Mouse (Mus musculus) heart, adult 2 months (tissue): ENCODE data around the gene Srebf1. TPM values are rescaled to one million over a fixed set of nuclear protein-coding genes. Genes with fewer than 3 reads are reported as not detected.

Source experiments
- DNase-seq, 2 experiments: peaks; one replicate each; pipeline ENCODE4 v3.0.0; 2021
- H3K27ac ChIP-seq: fragments of 200-600 bp; 2 replicates; pipeline ENCODE4 v1.8.1; 2022
- H3K27me3 ChIP-seq: fragments of 200-500 bp; 2 replicates; pipeline ENCODE4 v1.6.1; 2012; ENCODE audit warnings: mild to moderate bottlenecking, low read length, inconsistent platforms, mixed read lengths; ENCODE audit not compliant: control insufficient read depth, insufficient read depth
- H3K36me3 ChIP-seq: fragments of 200-500 bp; 2 replicates; pipeline ENCODE4 v1.6.1; 2012; ENCODE audit warnings: low read length, inconsistent platforms; ENCODE audit not compliant: control insufficient read depth, insufficient read depth
- H3K4me1 ChIP-seq: fragments of 200-500 bp; 2 replicates; pipeline ENCODE4 v1.6.1; 2011; ENCODE audit warnings: low read length; ENCODE audit not compliant: control insufficient read depth, insufficient read depth
- H3K4me3 ChIP-seq: fragments of 200-600 bp; 2 replicates; pipeline ENCODE4 v1.8.1; 2022
- H3K79me2 ChIP-seq: fragments of 200-500 bp; replicated peaks from 2 replicates; pipeline ENCODE4 v1.6.1; 2012; ENCODE audit warnings: mild to moderate bottlenecking, inconsistent platforms, low read length, moderate library complexity, mixed read lengths; ENCODE audit not compliant: control insufficient read depth, insufficient read depth
- H3K9ac ChIP-seq: fragments of 200-500 bp; 2 replicates; pipeline ENCODE4 v1.6.1; 2012; ENCODE audit warnings: low read depth, mild to moderate bottlenecking, control low read depth, inconsistent platforms, low read length, mixed read lengths
- CTCF ChIP-seq: fragments of 200-600 bp; IDR thresholded peaks from 2 replicates; pipeline ENCODE4 v1.8.1; 2022; ENCODE audit warnings: antibody characterized with exemption, mild to moderate bottlenecking, moderate library complexity
- EP300 ChIP-seq: fragments of 200-500 bp; IDR thresholded peaks from 2 replicates; pipeline ENCODE4 v1.6.1; 2011; ENCODE audit warnings: low read depth, low read length, control low read depth; ENCODE audit not compliant: insufficient read depth
- POLR2A ChIP-seq: fragments of 200-500 bp; IDR thresholded peaks from 2 replicates; pipeline ENCODE4 v1.6.1; 2011; ENCODE audit warnings: mild to moderate bottlenecking, low read depth, low read length, control low read depth; ENCODE audit not compliant: insufficient read depth
- WGBS: fragments of 180-500 bp; shearing (Covaris S2); methylation state at CpG from one replicate; pipeline ENCODE4 v1.1.7; 2018; 5-methylcytosine and 5-hydroxymethylcytosine counted together
- intact Hi-C: fragments of 180-260 bp; cut with DNase I; formaldehyde crosslinking; loops from one replicate; pipeline ENCODE4 v1.15.1; 2025
- polyA plus RNA-seq: library from polyadenylated mRNA; depleted of rRNA; stranded (reverse); fragments of >200 nt; gene quantifications from 2 replicates; pipeline ENCODE4 v1.2.3, GENCODE M21; 2012
- total RNA-seq, 2 experiments: library from RNA; stranded (reverse); gene quantifications; 2 replicates each; pipeline ENCODE4 v1.2.3; 2021

The Srebf1 gene
- total and polyA plus RNA-seq, 3 experiments = 25.3 to 54.0 (median 35.4) TPM

DNA sequence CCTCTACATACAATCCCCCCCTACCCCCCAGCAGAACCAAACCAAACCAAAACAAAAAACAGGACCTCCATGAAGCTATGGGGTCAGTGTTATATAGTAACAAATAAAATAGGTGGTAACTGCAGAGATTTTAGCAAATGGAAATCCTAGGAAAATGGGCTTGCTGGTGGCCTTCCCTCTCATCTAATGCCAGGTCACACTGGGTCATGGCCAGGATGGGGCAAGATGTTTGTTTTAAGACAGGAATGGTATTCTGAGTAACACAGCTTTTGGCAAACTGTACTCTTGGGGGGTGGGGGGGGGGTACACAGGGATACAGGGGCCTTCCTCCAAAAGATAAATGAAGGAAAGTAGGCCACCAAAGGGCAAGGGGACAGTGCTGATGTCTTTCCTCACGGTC, 59.8 kb downstream of the Srebf1 start:
- Histone ChIP-seq H3K79me2 (peaks cover 4% of the 10 kb centered on the region; the same call in 1 of the 2 replicates), H3K27me3 (no peaks in the 10 kb centered on the region), H3K36me3 (no peaks in the 10 kb centered on the region; the same call in 1 of the 2 replicates), H3K4me3 (no peak overlapping the region), H3K4me1 (peaks cover 14% of the 10 kb centered on the region), H3K27ac (no peak overlapping the region), H3K9ac (no peak overlapping the region)
- intact Hi-C loops = no loop called here
- 46% methylated on average over 1 of the region's 1 CpGs for whole genome bisulfite sequencing
- no peak for DNase-seq
- no peak for TF ChIP-seq CTCF
- TF ChIP-seq EP300 = no peak
- no peak for TF ChIP-seq POLR2A

GRCm38 (mm10) chr11:60161146-60161874, 61.1 kb downstream of the Srebf1 start:
- 0 out of 2 replicates have a peak, but pooled peaks cover 2% of the 10 kb centered on the region for H3K79me2 ChIP-seq
- 81% methylated on average over 9 of the region's 9 CpGs for WGBS
- peaks cover 14% of the 10 kb centered on the region for H3K4me1 ChIP-seq
- H3K27me3 ChIP-seq = no peaks in the 10 kb centered on the region
- DNase-seq = no peak
- no peak overlapping the region for H3K27ac ChIP-seq
- TF ChIP-seq POLR2A (no peak), CTCF (no peak), EP300 (no peak)
- H3K36me3 ChIP-seq = no peaks in the 10 kb centered on the region; the same call in 1 of the 2 replicates
- H3K9ac ChIP-seq = no peak overlapping the region
- no peak overlapping the region for H3K4me3 ChIP-seq
- intact Hi-C loops = no loop called here

DNA sequence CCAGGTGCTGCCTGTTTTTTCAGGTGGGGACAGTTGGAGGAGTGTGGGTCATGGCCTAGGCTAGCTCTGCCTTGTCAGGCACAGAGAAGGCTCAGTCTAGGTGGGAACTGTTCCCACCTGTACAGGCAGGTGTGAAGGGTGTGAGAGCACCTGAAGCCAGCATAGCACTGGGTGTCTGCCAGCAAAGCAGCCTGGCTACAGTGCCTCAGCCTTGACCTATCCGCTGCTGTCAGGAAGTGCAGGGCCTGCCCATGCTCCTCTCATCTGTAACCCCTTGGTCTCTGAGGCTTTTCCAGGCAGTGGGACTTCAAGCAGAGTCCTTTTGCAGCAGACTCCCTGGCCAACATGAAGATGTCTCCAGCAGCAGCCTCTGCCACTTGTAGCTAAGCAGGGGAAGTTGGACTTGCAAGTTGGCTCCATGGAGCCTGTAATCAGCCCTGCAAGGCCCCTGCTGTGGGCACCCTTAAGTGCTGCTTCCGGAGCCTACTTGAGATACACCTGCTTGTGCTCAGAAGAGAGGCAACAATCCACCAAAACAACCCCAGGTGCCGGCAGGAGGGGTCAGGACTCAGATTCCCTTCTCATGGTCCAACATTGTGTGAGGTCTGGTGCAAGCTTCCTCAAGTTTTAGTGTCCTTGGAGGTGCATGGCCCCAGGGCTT, 61.8 kb downstream of the Srebf1 start:
- Histone ChIP-seq H3K27ac (no peak overlapping the region), H3K36me3 (no peaks in the 10 kb centered on the region; the same call in 1 of the 2 replicates), H3K79me2 (0 out of 2 replicates have a peak, but pooled peaks cover 3% of the 10 kb centered on the region), H3K4me3 (no peak overlapping the region), H3K27me3 (no peaks in the 10 kb centered on the region), H3K9ac (no peak overlapping the region), H3K4me1 (peaks cover 14% of the 10 kb centered on the region)
- no peak for DNase-seq
- WGBS = 53% methylated on average over 3 of the region's 3 CpGs
- intact Hi-C loops = no loop called here
- TF ChIP-seq CTCF = no peak
- no peak for TF ChIP-seq EP300
- TF ChIP-seq POLR2A = no peak

- DNase-seq = no peak
- no peak for TF ChIP-seq CTCF
- no peak for TF ChIP-seq EP300
- TF ChIP-seq POLR2A = no peak
- no peak overlapping the region for H3K4me3 ChIP-seq
- intact Hi-C loops = no loop called here
- H3K79me2 ChIP-seq = 0 out of 2 replicates have a peak, but pooled peaks cover 3% of the 10 kb centered on the region
- peaks cover 11% of the 10 kb centered on the region for H3K4me1 ChIP-seq
- no peaks in the 10 kb centered on the region for H3K27me3 ChIP-seq
- WGBS = 80% methylated on average over 5 of the region's 5 CpGs
- H3K9ac ChIP-seq = no peak overlapping the region
- no peak overlapping the region for H3K27ac ChIP-seq
- no peaks in the 10 kb centered on the region; the same call in 1 of the 2 replicates for H3K36me3 ChIP-seq
Observed at GRCm38 (mm10) chr11:60159955-60160354, 62.4 kb downstream of the Srebf1 start.

DNA sequence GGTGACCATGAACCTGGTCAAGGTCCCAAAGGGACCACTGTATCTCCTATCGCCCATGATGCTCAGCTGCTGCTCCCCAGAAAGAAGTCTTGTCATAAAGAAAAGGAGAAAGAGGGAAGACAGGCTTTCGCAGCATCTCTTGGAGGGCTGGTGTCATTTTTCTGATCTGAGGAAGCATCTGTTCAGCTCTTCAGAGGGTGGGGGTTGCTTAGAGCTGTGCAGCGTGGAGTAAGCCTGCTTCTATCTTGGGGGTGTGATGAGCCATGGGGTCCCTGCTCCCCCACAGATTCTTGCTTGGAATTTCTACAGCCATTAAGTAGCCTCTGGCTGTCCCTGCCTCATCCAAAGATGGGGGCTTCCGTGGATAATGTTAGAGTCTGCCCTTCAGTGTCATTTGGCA, 64.1 kb downstream of the Srebf1 start:
- Histone ChIP-seq H3K4me3 (no peak overlapping the region), H3K27ac (no peak overlapping the region), H3K79me2 (0 out of 2 replicates have a peak, but pooled peaks cover 3% of the 10 kb centered on the region), H3K36me3 (no peaks in the 10 kb centered on the region), H3K4me1 (peaks cover 5% of the 10 kb centered on the region; the same call in 1 of the 2 replicates), H3K27me3 (no peaks in the 10 kb centered on the region), H3K9ac (no peak overlapping the region)
- DNase-seq = no peak
- TF ChIP-seq EP300 = no peak
- TF ChIP-seq POLR2A = no peak
- no peak for TF ChIP-seq CTCF
- 72% methylated on average over 4 of the region's 4 CpGs for WGBS
- intact Hi-C loops = no loop called here

GRCm38 (mm10) chr11:60155690-60156089, 66.7 kb downstream of the Srebf1 start:
- Histone ChIP-seq H3K79me2 (0 out of 2 replicates have a peak, but pooled peaks cover 3% of the 10 kb centered on the region), H3K36me3 (no peaks in the 10 kb centered on the region), H3K9ac (no peak overlapping the region), H3K4me1 (peaks cover 3% of the 10 kb centered on the region; the same call in 1 of the 2 replicates), H3K4me3 (no peak overlapping the region), H3K27ac (no peak overlapping the region), H3K27me3 (no peaks in the 10 kb centered on the region)
- no peak for TF ChIP-seq POLR2A
- TF ChIP-seq CTCF = no peak
- no peak for TF ChIP-seq EP300
- intact Hi-C loops = no loop called here
- WGBS = 91% methylated on average over 5 of the region's 5 CpGs
- no peak for DNase-seq
